Mouse (Mus musculus) spleen, adult 2 months (tissue): ENCODE measurements around the gene Cdc20.

ENCODE experiments used
- CTCF ChIP-seq: fragments of 200-500 bp; IDR thresholded peaks from 2 replicates; pipeline ENCODE4 v1.5.1; 2011; ENCODE audit warnings: mild to moderate bottlenecking, inconsistent platforms; ENCODE audit not compliant: insufficient read depth, insufficient read length, insufficient replicate concordance; ENCODE audit errors: extremely low read depth
- POLR2A ChIP-seq: fragments of 200-500 bp; IDR thresholded peaks from 2 replicates; pipeline ENCODE4 v1.6.1; 2011; ENCODE audit warnings: low read depth, low read length, inconsistent platforms

GRCm38 (mm10) chr4:118421384-118421783, 15.8 kb downstream of the Cdc20 start:
- TF ChIP-seq POLR2A: no peak
- no peak for TF ChIP-seq CTCF
